Mouse (Mus musculus) embryonic facial prominence, embryonic 13.5 days (tissue): ENCODE measurements at regions not wholly inside any gene's neighbourhood (a gene's known extent, or its start where the extent isn't known, plus 50 kb on each side); places are given as distances from the start of the nearest gene placed in this dataset.

ENCODE experiments used
- ATAC-seq: fragments of 200-750 bp; cut with Nextera tagmentation; 2 replicates; pipeline ENCODE4 v1.8.0; 2017; ENCODE audit warnings: low read depth; ENCODE audit not compliant: insufficient number of reproducible peaks, insufficient read depth, low FRiP score, low TSS enrichment
- H3K27ac ChIP-seq: fragments of 300-500 bp; sonication (generic); 2 replicates; pipeline ENCODE4 v1.5.1; 2015; ENCODE audit warnings: moderate library complexity, mild to moderate bottlenecking, inconsistent platforms
- H3K27me3 ChIP-seq: fragments of 300-500 bp; sonication (generic); 2 replicates; pipeline ENCODE4 v1.6.1; 2015; ENCODE audit warnings: mild to moderate bottlenecking, inconsistent platforms
- H3K36me3 ChIP-seq: fragments of 300-500 bp; sonication (generic); 2 replicates; pipeline ENCODE4 v1.6.1; 2015; ENCODE audit warnings: mild to moderate bottlenecking, inconsistent platforms
- H3K4me1 ChIP-seq: fragments of 300-500 bp; sonication (generic); 2 replicates; pipeline ENCODE4 v1.6.1; 2015; ENCODE audit warnings: inconsistent platforms
- H3K4me2 ChIP-seq: fragments of 300-500 bp; sonication (generic); 2 replicates; pipeline ENCODE4 v1.6.1; 2015; ENCODE audit warnings: moderate library complexity, mild to moderate bottlenecking, inconsistent platforms
- H3K4me3 ChIP-seq: fragments of 300-500 bp; sonication (generic); 2 replicates; pipeline ENCODE4 v1.5.1; 2015; ENCODE audit warnings: mild to moderate bottlenecking, inconsistent platforms
- H3K9ac ChIP-seq: fragments of 300-500 bp; sonication (generic); 2 replicates; pipeline ENCODE4 v1.6.1; 2015; ENCODE audit warnings: mild to moderate bottlenecking, inconsistent platforms
- H3K9me3 ChIP-seq: fragments of 300-500 bp; sonication (generic); 2 replicates; pipeline ENCODE4 v1.6.1; 2016; ENCODE audit warnings: inconsistent platforms
- WGBS: fragments of 180-500 bp; shearing (Covaris S2); methylation state at CpG from one replicate; pipeline ENCODE4 v1.1.7; 2015; ENCODE audit warnings: mixed read lengths; 5-methylcytosine and 5-hydroxymethylcytosine counted together

DNA sequence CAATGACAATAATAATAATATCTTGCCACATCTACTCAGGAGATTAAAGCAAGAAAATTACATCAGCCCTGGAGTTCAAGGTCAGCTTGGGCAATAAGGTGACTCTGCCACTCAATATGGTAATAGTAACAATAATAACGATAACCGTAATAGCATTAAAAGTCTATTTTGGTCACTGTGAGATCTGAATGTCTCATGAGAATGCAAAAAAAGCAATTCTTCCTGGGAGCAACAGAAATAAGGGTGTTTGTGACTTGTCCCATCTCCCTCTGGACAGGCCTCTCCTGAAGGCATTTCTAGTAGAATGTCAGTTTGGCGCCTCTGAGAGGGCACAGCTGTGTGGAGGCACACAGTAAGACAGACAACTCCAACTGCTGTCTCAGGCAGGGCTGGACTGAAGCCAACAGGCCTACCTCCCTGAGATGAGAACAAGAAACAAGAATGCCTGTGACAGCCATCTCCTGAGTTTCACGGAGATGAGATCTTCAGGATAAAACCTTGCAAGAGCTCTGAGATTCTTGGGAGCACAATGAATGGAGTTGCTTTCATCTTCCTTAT, 109.8 kb upstream of the Nebl start:
- Histone ChIP-seq H3K4me2 (no peak overlapping the region), H3K9me3 (no peaks in the 10 kb centered on the region), H3K4me1 (peaks cover 38% of the 10 kb centered on the region), H3K4me3 (no peak overlapping the region), H3K36me3 (no peaks in the 10 kb centered on the region), H3K9ac (no peak overlapping the region), H3K27me3 (no peaks in the 10 kb centered on the region), H3K27ac (no peak overlapping the region)
- WGBS, result 72% methylated on average over 4 of the region's 4 CpGs
- no peak for ATAC-seq

DNA sequence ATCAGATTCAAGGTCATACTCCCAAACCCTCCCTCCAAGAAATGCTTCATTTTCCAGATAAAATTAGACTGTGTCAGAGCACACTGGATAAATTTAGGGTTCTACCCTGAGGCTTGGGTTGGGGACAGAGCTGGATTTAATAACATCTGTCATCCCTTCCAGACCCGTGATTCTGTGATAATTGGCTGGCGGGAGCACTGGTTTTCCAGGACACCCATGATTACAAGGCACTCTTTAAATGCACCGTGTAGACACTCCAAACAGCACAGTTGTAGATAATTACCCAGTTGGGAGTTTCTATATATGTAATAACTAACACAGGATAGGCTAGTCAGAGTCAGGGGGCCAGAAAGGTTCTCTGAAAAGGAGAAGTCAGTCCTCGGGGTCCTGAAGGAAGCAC, 108.4 kb upstream of the Nebl start:
- H3K36me3 ChIP-seq, result no peaks in the 10 kb centered on the region
- ATAC-seq, result peak; percentile 48; the same call in 1 of the 2 replicates
- 34% methylated on average over 4 of the region's 4 CpGs for WGBS
- H3K4me2 ChIP-seq, result no peak overlapping the region
- no peak overlapping the region for H3K27ac ChIP-seq
- H3K9ac ChIP-seq, result no peak overlapping the region
- H3K4me3 ChIP-seq, result no peak overlapping the region
- peaks cover 38% of the 10 kb centered on the region for H3K4me1 ChIP-seq
- no peaks in the 10 kb centered on the region for H3K27me3 ChIP-seq
- no peaks in the 10 kb centered on the region for H3K9me3 ChIP-seq

DNA sequence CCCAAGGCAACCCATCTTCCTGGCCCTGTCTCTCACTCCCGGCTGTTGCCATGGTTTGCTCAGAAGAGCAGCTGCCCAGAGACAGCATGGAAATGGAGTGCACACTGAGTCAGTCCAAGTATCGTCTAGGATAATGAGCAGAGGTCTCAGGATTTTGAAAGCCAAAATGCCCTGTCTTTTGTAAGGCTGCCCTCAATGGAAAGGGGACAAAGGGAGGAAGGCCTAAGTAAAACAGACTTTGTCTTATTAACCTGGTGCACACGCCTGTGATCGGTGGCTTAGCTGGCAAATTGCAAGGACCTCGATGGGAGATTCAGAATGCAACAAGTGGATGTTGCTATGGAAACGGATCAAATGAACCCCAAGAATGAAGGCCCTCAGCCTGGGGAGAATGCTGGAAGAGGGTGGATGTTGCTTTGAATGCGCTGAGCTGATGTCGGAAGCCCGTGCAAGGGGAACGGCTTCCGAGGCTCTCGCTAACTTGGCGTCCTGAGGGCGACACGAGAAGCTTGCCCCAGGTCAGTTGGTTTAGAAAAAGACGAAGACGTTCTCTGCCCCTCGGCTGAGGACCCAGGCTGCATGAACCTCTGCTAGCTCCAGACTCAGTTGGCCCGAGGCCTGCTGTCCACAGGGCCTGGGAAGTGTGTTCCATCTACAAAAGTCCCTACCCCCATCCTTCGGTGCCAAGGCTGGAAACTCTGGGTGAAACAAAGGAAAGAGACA, 107.8 kb upstream of the Nebl start:
- no peak for ATAC-seq
- H3K9me3 ChIP-seq, result no peaks in the 10 kb centered on the region
- H3K4me1 ChIP-seq, result peaks cover 38% of the 10 kb centered on the region
- H3K9ac ChIP-seq, result no peak overlapping the region
- no peak overlapping the region for H3K4me3 ChIP-seq
- peak overlapping the region; percentile 39 for H3K4me2 ChIP-seq
- no peaks in the 10 kb centered on the region for H3K36me3 ChIP-seq
- H3K27me3 ChIP-seq, result no peaks in the 10 kb centered on the region
- 79% methylated on average over 20 of the region's 20 CpGs for WGBS
- no peak overlapping the region for H3K27ac ChIP-seq

DNA sequence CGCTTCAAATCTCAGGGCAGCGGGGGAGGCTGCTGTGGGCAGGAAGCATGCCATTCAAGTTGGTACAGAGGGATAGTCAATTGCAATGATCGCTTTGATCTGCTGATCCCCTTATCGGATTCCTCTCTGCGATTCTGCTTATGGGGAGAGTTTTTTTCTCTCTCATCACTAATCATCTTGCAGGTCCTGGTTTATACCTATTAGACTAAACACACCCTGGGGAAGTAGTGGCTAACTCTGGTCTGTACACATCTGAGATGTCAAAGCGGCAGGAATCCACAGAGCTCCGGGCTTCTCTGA, 107.1 kb upstream of the Nebl start:
- H3K9ac ChIP-seq, result no peak overlapping the region
- H3K27me3 ChIP-seq, result no peaks in the 10 kb centered on the region
- 42% methylated on average over 7 of the region's 7 CpGs for WGBS
- H3K27ac ChIP-seq, result no peak overlapping the region
- ATAC-seq, result no peak
- no peaks in the 10 kb centered on the region for H3K36me3 ChIP-seq
- H3K9me3 ChIP-seq, result no peaks in the 10 kb centered on the region
- H3K4me2 ChIP-seq, result peak overlapping the region; percentile 39
- H3K4me3 ChIP-seq, result no peak overlapping the region
- peaks cover 38% of the 10 kb centered on the region for H3K4me1 ChIP-seq

DNA sequence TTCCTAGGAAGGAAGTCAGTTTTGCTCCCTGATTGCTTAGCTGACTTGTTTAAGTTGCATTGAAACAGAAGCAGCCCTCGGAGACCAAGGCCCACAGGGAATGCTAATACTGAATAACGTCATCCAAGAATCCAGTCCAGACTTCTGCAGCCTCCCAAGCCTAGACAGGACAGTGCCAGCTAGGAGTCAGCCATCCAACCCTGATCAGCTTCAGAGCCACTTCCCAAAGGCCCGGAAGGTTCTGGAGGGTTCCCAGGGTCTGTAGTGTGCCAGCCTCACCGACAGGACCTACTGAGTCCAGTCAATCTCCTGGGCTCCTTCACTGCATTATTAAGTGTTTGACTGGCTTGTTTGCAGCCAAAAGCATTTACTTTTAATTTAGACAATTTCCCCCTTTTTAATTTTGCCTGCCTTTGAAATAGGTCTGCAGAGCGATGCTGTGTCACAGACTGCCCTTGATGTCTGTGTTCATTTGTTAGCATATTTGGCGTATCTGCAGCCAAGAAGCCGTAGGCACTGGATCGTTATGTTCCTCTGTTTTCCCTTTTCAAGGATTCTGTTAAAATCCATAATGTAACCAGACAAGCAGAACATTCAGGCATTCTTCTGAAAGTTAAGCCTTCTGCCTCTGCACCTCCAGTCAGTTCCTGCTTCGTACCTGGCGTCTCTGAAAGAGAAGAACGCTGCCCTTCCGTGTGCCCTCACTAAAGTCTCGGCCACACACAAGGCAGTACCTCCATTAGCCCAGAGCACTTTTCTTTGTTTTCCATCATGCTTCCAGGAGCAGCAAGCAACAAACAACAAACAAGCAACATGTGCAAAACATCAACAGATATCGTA, 106.5 kb upstream of the Nebl start:
- ATAC-seq, result no peak
- Histone ChIP-seq H3K9ac (no peak overlapping the region), H3K4me1 (peaks cover 38% of the 10 kb centered on the region), H3K36me3 (no peaks in the 10 kb centered on the region), H3K4me2 (peak overlapping the region; percentile 39), H3K27ac (no peak overlapping the region), H3K9me3 (no peaks in the 10 kb centered on the region), H3K4me3 (no peak overlapping the region), H3K27me3 (no peaks in the 10 kb centered on the region)
- 32% methylated on average over 14 of the region's 14 CpGs for WGBS

DNA sequence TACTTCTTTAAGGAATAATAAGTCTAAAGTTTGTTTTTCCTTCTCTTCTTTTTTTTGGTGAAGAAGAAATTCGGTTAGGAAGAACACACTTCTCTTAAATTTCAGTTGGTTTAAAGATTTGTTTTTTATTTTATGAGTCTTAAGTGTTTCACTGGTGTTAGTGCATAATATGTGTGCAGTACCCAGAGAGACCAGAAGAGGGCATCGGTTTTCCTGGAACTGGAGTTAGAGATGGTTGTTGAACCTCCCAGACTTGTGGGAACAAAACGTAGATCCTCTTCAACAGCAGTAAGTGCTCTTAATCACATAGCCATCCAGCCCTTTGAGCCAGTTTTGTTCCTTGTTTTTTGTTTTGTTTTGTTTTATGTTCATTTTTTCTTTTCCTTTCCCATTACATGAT, 101.5 kb upstream of the Nebl start:
- no peak overlapping the region for H3K4me2 ChIP-seq
- ATAC-seq, result no peak
- no peak overlapping the region for H3K9ac ChIP-seq
- H3K27ac ChIP-seq, result no peak overlapping the region
- H3K27me3 ChIP-seq, result no peaks in the 10 kb centered on the region
- H3K9me3 ChIP-seq, result no peaks in the 10 kb centered on the region
- no peaks in the 10 kb centered on the region for H3K36me3 ChIP-seq
- peaks cover 6% of the 10 kb centered on the region for H3K4me1 ChIP-seq
- H3K4me3 ChIP-seq, result no peak overlapping the region
- WGBS, result 85% methylated on average over 3 of the region's 3 CpGs

DNA sequence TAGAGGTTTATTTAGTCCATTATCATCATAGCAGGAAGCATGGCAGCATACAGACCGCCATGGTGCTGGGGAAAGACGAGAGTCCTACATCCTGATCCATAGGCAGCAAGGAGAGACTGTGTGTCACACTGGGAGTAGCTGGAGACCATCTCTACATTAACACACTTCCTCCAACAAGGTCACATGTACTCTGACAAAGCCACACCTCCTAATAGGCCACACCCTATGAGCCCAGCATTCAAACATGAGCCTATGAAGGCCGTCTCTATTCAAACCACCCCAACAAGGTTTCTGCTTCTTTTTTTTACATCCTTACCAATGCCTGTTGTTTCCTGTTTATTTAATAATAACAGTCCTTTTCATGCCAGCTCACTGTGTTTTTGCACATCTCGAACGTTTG, 99.0 kb upstream of the Nebl start:
- no peaks in the 10 kb centered on the region for H3K27me3 ChIP-seq
- H3K27ac ChIP-seq, result no peak overlapping the region
- WGBS, result 77% methylated on average over 5 of the region's 5 CpGs
- no peak overlapping the region for H3K9ac ChIP-seq
- H3K36me3 ChIP-seq, result no peaks in the 10 kb centered on the region
- H3K4me1 ChIP-seq, result no peaks in the 10 kb centered on the region
- H3K4me2 ChIP-seq, result no peak overlapping the region
- no peak overlapping the region for H3K4me3 ChIP-seq
- H3K9me3 ChIP-seq, result no peaks in the 10 kb centered on the region
- no peak for ATAC-seq

DNA sequence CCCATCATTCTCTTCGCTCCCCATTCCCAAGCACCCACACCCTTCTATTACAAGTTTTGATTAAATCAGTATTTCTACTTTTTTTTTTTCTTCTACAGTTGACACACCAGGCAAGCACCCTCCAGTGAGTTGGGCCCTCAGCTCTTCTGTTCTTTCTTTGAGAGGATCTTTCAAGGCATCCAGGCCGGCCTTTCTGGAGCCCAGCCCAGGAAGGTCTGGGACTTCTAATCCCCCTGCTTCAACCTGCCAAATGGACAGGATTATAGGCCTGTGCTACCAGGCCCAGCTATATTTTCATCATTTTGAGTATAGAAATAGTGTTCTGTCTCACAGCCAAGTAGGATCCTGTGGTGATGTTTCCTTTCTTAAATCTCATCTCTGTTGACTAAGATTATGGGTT, 94.0 kb upstream of the Nebl start:
- 82% methylated on average over 2 of the region's 2 CpGs for WGBS
- no peaks in the 10 kb centered on the region for H3K27me3 ChIP-seq
- H3K36me3 ChIP-seq, result no peaks in the 10 kb centered on the region
- no peak for ATAC-seq
- H3K27ac ChIP-seq, result no peak overlapping the region
- H3K4me2 ChIP-seq, result no peak overlapping the region
- no peak overlapping the region for H3K9ac ChIP-seq
- no peaks in the 10 kb centered on the region for H3K9me3 ChIP-seq
- H3K4me3 ChIP-seq, result no peak overlapping the region
- no peaks in the 10 kb centered on the region for H3K4me1 ChIP-seq

DNA sequence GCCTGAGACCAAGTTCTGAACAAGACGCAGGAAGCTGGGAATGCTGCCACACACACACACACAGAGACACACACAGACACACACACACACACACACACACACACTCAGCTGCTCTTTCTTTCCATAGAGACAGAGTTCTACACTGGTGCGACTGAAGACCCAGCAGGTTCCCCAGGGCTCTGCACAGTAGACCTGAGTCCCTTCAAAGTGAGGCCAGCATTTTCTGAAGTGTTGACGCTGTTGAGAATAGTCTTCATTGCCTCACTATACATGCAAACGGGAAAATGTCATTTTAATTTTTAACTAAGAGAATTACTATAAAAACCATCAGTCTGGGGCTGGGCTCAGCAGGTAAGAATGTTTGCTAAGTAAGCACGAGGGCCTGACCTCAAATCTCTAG, 92.9 kb upstream of the Nebl start:
- ATAC-seq, result no peak
- H3K9me3 ChIP-seq, result no peaks in the 10 kb centered on the region
- H3K4me1 ChIP-seq, result no peaks in the 10 kb centered on the region
- H3K27me3 ChIP-seq, result no peaks in the 10 kb centered on the region
- 85% methylated on average over 5 of the region's 5 CpGs for WGBS
- no peak overlapping the region for H3K4me2 ChIP-seq
- H3K36me3 ChIP-seq, result no peaks in the 10 kb centered on the region
- no peak overlapping the region for H3K27ac ChIP-seq
- no peak overlapping the region for H3K4me3 ChIP-seq
- H3K9ac ChIP-seq, result no peak overlapping the region

DNA sequence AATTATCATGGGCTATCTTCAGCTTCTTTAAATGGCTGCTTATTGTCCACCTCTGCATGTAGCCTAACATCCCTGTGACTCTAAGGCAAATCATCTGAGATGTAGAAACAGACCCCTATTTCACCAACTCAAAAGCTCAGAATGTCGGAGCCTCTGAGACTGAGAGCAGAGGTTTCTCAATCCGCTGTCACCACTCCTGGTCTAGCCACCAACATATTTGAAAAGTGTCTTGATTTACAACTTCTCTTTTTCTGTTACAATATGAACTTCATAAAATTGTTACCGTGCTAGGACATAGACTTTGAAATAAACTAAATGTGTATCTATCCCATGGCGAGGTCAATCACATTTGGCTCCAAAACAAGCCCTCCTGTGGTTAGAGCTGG, 91.3 kb upstream of the Nebl start:
- H3K4me3 ChIP-seq, result no peak overlapping the region
- no peak overlapping the region for H3K4me2 ChIP-seq
- no peaks in the 10 kb centered on the region for H3K27me3 ChIP-seq
- no peak overlapping the region for H3K27ac ChIP-seq
- WGBS, result 93% methylated on average over 4 of the region's 4 CpGs
- H3K4me1 ChIP-seq, result no peaks in the 10 kb centered on the region
- no peak for ATAC-seq
- no peaks in the 10 kb centered on the region for H3K36me3 ChIP-seq
- H3K9ac ChIP-seq, result no peak overlapping the region
- no peaks in the 10 kb centered on the region for H3K9me3 ChIP-seq

DNA sequence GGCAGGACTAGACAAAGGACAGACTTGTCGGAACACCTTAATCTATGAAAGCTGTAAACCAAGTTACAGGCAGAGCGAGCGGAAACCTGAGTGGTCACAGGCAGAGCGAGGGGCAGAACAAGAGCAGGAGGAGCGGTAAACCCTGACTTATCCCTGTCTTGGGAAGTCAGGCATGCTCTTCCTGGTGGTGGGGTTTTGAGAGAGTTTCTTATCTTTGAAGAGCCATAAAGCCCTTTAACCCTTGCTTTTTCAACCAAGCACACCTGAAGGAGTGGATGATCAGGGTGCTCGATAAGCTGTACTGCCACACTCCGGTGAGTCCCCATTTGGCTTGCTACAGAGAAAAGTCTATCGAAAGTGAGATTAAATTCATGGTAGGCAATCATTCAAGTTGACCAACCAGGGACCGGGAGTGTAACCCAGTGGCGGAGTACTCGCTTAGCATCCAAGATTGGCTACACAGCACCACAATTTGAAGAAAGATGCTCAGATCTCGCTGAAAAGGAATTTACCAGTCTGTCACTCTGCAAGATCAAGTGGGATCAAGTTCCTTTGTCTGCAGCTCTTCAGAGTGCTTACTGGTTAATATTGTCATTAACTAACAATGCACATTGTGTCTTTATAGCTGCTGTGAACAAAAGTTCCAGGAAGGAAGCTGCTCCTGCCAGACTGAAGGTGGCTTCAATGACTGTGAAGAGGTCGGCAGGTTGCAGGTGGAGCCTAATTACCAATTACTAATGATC, 90.8 kb upstream of the Nebl start:
- no peaks in the 10 kb centered on the region for H3K4me1 ChIP-seq
- H3K36me3 ChIP-seq, result no peaks in the 10 kb centered on the region
- H3K27ac ChIP-seq, result no peak overlapping the region
- no peaks in the 10 kb centered on the region for H3K9me3 ChIP-seq
- no peak overlapping the region for H3K9ac ChIP-seq
- no peak for ATAC-seq
- no peak overlapping the region for H3K4me3 ChIP-seq
- WGBS, result 79% methylated on average over 13 of the region's 13 CpGs
- H3K4me2 ChIP-seq, result no peak overlapping the region
- H3K27me3 ChIP-seq, result no peaks in the 10 kb centered on the region
